Mouse (Mus musculus) left cerebral cortex, postnatal 14 days (tissue): Measurements from ENCODE around the gene Cxadr. TPM values are rescaled to one million over a fixed set of nuclear protein-coding genes. Genes with fewer than 3 reads are reported as not detected.
A peak's percentile ranks its signal among the peaks of the same experiment; 100 is the strongest.

Source experiments
- DNase-seq, 2 experiments: peaks; one replicate each; pipeline ENCODE4 v3.0.0; 2021 to 2022; ENCODE audit warnings: low spot score in 2 of 2, mixed read lengths in 1 of 2
- intact Hi-C: fragments of 180-260 bp; cut with DNase I; formaldehyde crosslinking; loops from one replicate; pipeline ENCODE4 v1.15.1; 2025
- total RNA-seq, 2 experiments: library from RNA; stranded (reverse); gene quantifications; 2 replicates each; pipeline ENCODE4 v1.2.3; 2021

The Cxadr gene
- total RNA-seq, 2 experiments from 2014 or later = 81.3 to 84.9 TPM

- peak in 1 of 2 experiments; percentile 41 for DNase-seq
Measured at GRCm38 (mm10) chr16:78301831-78302677, 765 bp downstream of the Cxadr start.

GRCm38 (mm10) chr16:78302678-78303050 lies 1.4 kb downstream of the Cxadr start:
- intact Hi-C loops = loop anchor here (5.0 kb wide), 2 partner anchors 65 to 105 kb away; no protein-coding TSS in a partner anchor
- DNase-seq = peak; percentile 54 to 61

More at GRCm38 (mm10) chr16:78301831-78302677, 765 bp downstream of the Cxadr start:
- intact Hi-C loops = loop anchor here (5.0 kb wide), 2 partner anchors 65 to 105 kb away; no protein-coding TSS in a partner anchor

GRCm38 (mm10) chr16:78305606-78306100 lies 4.4 kb downstream of the Cxadr start:
- DNase-seq = no peak
- intact Hi-C loops = no loop called here

- intact Hi-C loops = no loop called here
- no peak for DNase-seq
Measured at GRCm38 (mm10) chr16:78306606-78307005, 5.3 kb downstream of the Cxadr start.

- no peak for DNase-seq
- intact Hi-C loops = no loop called here
Measured at GRCm38 (mm10) chr16:78307476-78308192, 6.3 kb downstream of the Cxadr start.

GRCm38 (mm10) chr16:78309258-78309657 lies 8.0 kb downstream of the Cxadr start:
- intact Hi-C loops = no loop called here
- DNase-seq = no peak

- no peak for DNase-seq
- intact Hi-C loops = no loop called here
Measured at GRCm38 (mm10) chr16:78313135-78313887, 12.0 kb downstream of the Cxadr start.

- intact Hi-C loops = no loop called here
- DNase-seq = no peak
Measured at GRCm38 (mm10) chr16:78314026-78314425, 12.7 kb downstream of the Cxadr start.

GRCm38 (mm10) chr16:78316849-78317248 lies 15.6 kb downstream of the Cxadr start:
- intact Hi-C loops = loop anchor here (2.0 kb wide), 1 partner anchor 118 kb away; no protein-coding TSS in a partner anchor
- DNase-seq = peak; percentile 69 to 82

GRCm38 (mm10) chr16:78317960-78318359 lies 16.7 kb downstream of the Cxadr start:
- no peak for DNase-seq
- intact Hi-C loops = loop anchor here (2.0 kb wide), 1 partner anchor 119 kb away; no protein-coding TSS in a partner anchor

- intact Hi-C loops = no loop called here
- no peak for DNase-seq
Measured at GRCm38 (mm10) chr16:78319711-78320110, 18.4 kb downstream of the Cxadr start.

GRCm38 (mm10) chr16:78321559-78321958 lies 20.3 kb downstream of the Cxadr start:
- no peak for DNase-seq
- intact Hi-C loops = no loop called here

- peak; percentile 52 to 70 for DNase-seq
- intact Hi-C loops = no loop called here
Measured at GRCm38 (mm10) chr16:78322140-78322539, 20.9 kb downstream of the Cxadr start.

- intact Hi-C loops = no loop called here
- no peak for DNase-seq
Measured at GRCm38 (mm10) chr16:78325972-78326848, 24.9 kb downstream of the Cxadr start.

GRCm38 (mm10) chr16:78327562-78327961 lies 26.3 kb downstream of the Cxadr start:
- DNase-seq = no peak
- intact Hi-C loops = no loop called here

- intact Hi-C loops = no loop called here
- no peak for DNase-seq
Measured at GRCm38 (mm10) chr16:78327999-78328398, 26.7 kb downstream of the Cxadr start.

GRCm38 (mm10) chr16:78337226-78337625 lies 35.9 kb downstream of the Cxadr start:
- intact Hi-C loops = no loop called here

GRCm38 (mm10) chr16:78341356-78341755 lies 40.1 kb downstream of the Cxadr start:
- DNase-seq = no peak
- intact Hi-C loops = no loop called here

More at GRCm38 (mm10) chr16:78337226-78337625, 35.9 kb downstream of the Cxadr start:
- DNase-seq = no peak
